Mouse (Mus musculus) midbrain, postnatal 0 days (tissue): ENCODE data around the gene Naalad2. TPM values are rescaled to one million over a fixed set of nuclear protein-coding genes. Genes with fewer than 3 reads are reported as not detected.
"Not testable (repeated sequence)": the region's sequence is repeated elsewhere in the genome, so short reads cannot be mapped to it uniquely, and the experiment has no call there.

Source experiments
- ATAC-seq: fragments of 200-750 bp; cut with Nextera tagmentation; 2 replicates; pipeline ENCODE4 v1.8.0; 2017; ENCODE audit warnings: moderate number of reproducible peaks, mild to moderate bottlenecking, moderate TSS enrichment, moderate library complexity; ENCODE audit not compliant: low FRiP score
- DNase-seq: peaks from one replicate; pipeline ENCODE4 v3.0.0-alpha.2; 2015; ENCODE audit warnings: low spot score
- H3K27ac ChIP-seq: fragments of 300-500 bp; sonication (generic); 2 replicates; pipeline ENCODE4 v1.5.1; 2014; ENCODE audit warnings: low read depth, mild to moderate bottlenecking, low read length, mixed read lengths
- H3K27me3 ChIP-seq: fragments of 300-500 bp; sonication (generic); 2 replicates; pipeline ENCODE4 v1.6.1; 2014; ENCODE audit warnings: low read length, control low read depth, mixed read lengths; ENCODE audit not compliant: insufficient read depth
- H3K36me3 ChIP-seq: fragments of 300-500 bp; sonication (generic); 2 replicates; pipeline ENCODE4 v1.6.1; 2014; ENCODE audit warnings: low read length, control low read depth, mixed read lengths; ENCODE audit not compliant: insufficient read depth
- H3K4me1 ChIP-seq: fragments of 300-500 bp; sonication (generic); 2 replicates; pipeline ENCODE4 v1.6.1; 2014; ENCODE audit warnings: mild to moderate bottlenecking, control low read depth, antibody characterized with exemption, low read length, mixed read lengths; ENCODE audit not compliant: insufficient read depth
- H3K4me2 ChIP-seq: fragments of 300-500 bp; sonication (generic); 2 replicates; pipeline ENCODE4 v1.6.1; 2014; ENCODE audit warnings: low read depth, mild to moderate bottlenecking, low read length, mixed read lengths; ENCODE audit not compliant: poor library complexity, severe bottlenecking
- H3K4me3 ChIP-seq: fragments of 300-500 bp; sonication (generic); 2 replicates; pipeline ENCODE4 v1.5.1; 2014; ENCODE audit warnings: low read depth, mild to moderate bottlenecking, low read length, moderate library complexity
- H3K9ac ChIP-seq: fragments of 300-500 bp; sonication (generic); replicated peaks from 2 replicates; pipeline ENCODE4 v1.6.1; 2014; ENCODE audit warnings: mild to moderate bottlenecking, low read length, moderate library complexity, mixed read lengths; ENCODE audit not compliant: poor library complexity, severe bottlenecking
- H3K9me3 ChIP-seq: fragments of 300-500 bp; sonication (generic); 2 replicates; pipeline ENCODE4 v1.6.1; 2016; ENCODE audit warnings: low read length, control low read depth
- CTCF ChIP-seq: IDR thresholded peaks from 2 replicates; pipeline ENCODE4 v1.5.1; 2016; ENCODE audit warnings: antibody characterized with exemption, mild to moderate bottlenecking
- WGBS: fragments of 180-500 bp; shearing (Covaris S2); extraction: QIAGEN DNeasy Blood & Tissue Kit; methylation state at CpG from one replicate; pipeline ENCODE4 v1.1.7; 2014; 5-methylcytosine and 5-hydroxymethylcytosine counted together
- polyA plus RNA-seq: library from polyadenylated mRNA; unstranded; fragments of >200 nt; fragmentation: Nextera tagmentation; extraction: Ambion mirVana; gene quantifications from 2 replicates; pipeline ENCODE4 v1.2.1, GENCODE M21; 2015
- total RNA-seq: library from RNA; depleted of rRNA; stranded (reverse); fragments of >200 nt; gene quantifications from 2 replicates; pipeline ENCODE4 v1.2.3, GENCODE M21; 2014; rRNA removed

Gene Naalad2
- total RNA-seq (1.9 and 2.1 TPM in 2 replicates), polyA plus RNA-seq (0.94 and 1.9 TPM in 2 replicates)

GRCm38 (mm10) chr9:18402895-18403294 lies at the start of gene Naalad2:
TSS of gene Naalad2 (minus strand) at chr9:18402995.
- not testable (repeated sequence) for ATAC-seq, H3K4me1 ChIP-seq, H3K9me3 ChIP-seq, H3K4me2 ChIP-seq, H3K27me3 ChIP-seq, H3K9ac ChIP-seq, DNase-seq, H3K4me3 ChIP-seq, H3K27ac ChIP-seq, H3K36me3 ChIP-seq
- WGBS: 82% methylated on average over 2 of the region's 2 CpGs

- no peaks in the 10 kb centered on the region for H3K4me1 ChIP-seq
- peak; percentile 40 for DNase-seq
- ATAC-seq: no peak
- no peak overlapping the region for H3K4me3 ChIP-seq
- H3K4me2 ChIP-seq: no peak overlapping the region
- no peaks in the 10 kb centered on the region for H3K36me3 ChIP-seq
- WGBS: 80% methylated on average over 10 of the region's 10 CpGs
- H3K9me3 ChIP-seq: no peaks in the 10 kb centered on the region
- no peak overlapping the region for H3K9ac ChIP-seq
- H3K27me3 ChIP-seq: no peaks in the 10 kb centered on the region
- no peak for TF ChIP-seq CTCF
- H3K27ac ChIP-seq: no peak overlapping the region
Observed at GRCm38 (mm10) chr9:18431687-18432086, 28.9 kb upstream of the Naalad2 start.

GRCm38 (mm10) chr9:18430354-18430753 lies 27.6 kb upstream of the Naalad2 start, which contains the start of gene Mbd3l2:
TSS of gene Mbd3l2 (plus strand) at chr9:18430654.
- DNase-seq (no peak), ATAC-seq (no peak)
- no peaks in the 10 kb centered on the region for H3K27me3 ChIP-seq
- no peak within 1 kb of the TSS for H3K27ac ChIP-seq
- no peaks in the 10 kb centered on the region for H3K9me3 ChIP-seq
- no peaks in the 10 kb centered on the region for H3K36me3 ChIP-seq
- no peak within 1 kb of the TSS for H3K4me3 ChIP-seq
- no peak within 1 kb of the TSS for H3K9ac ChIP-seq
- H3K4me2 ChIP-seq: no peak within 1 kb of the TSS
- TF ChIP-seq CTCF: no peak
- H3K4me1 ChIP-seq: no peaks in the 10 kb centered on the region

GRCm38 (mm10) chr9:18412371-18412770 lies 9.6 kb upstream of the Naalad2 start:
- 86% methylated on average over 4 of the region's 4 CpGs for WGBS
- not testable (repeated sequence) for H3K9me3 ChIP-seq, H3K4me1 ChIP-seq, DNase-seq, H3K36me3 ChIP-seq, H3K4me3 ChIP-seq, H3K9ac ChIP-seq, ATAC-seq, H3K27me3 ChIP-seq, H3K4me2 ChIP-seq, H3K27ac ChIP-seq

- no peaks in the 10 kb centered on the region for H3K4me1 ChIP-seq
- no peak within 1 kb of the TSS for H3K4me2 ChIP-seq
- H3K4me3 ChIP-seq: no peak within 1 kb of the TSS
- no peak within 1 kb of the TSS for H3K27ac ChIP-seq
- H3K9me3 ChIP-seq: no peaks in the 10 kb centered on the region
- H3K9ac ChIP-seq: no peak within 1 kb of the TSS
- H3K27me3 ChIP-seq: no peaks in the 10 kb centered on the region
- no peak for TF ChIP-seq CTCF
- ATAC-seq (no peak), DNase-seq (no peak)
- H3K36me3 ChIP-seq: no peaks in the 10 kb centered on the region
- 77% methylated on average over 1 of the region's 1 CpGs for WGBS
Observed at GRCm38 (mm10) chr9:18404118-18404517, 1.3 kb upstream of the Naalad2 start, which contains the start of gene Ubtfl1. TSS of gene Ubtfl1 (plus strand) at chr9:18404418.

- Histone ChIP-seq H3K4me1 (no peaks in the 10 kb centered on the region), H3K4me2 (no peak overlapping the region), H3K27ac (no peak overlapping the region), H3K9me3 (no peaks in the 10 kb centered on the region), H3K27me3 (no peaks in the 10 kb centered on the region), H3K36me3 (no peaks in the 10 kb centered on the region), H3K4me3 (no peak overlapping the region), H3K9ac (no peak overlapping the region)
- DNase-seq: no peak
- 69% methylated on average over 1 of the region's 1 CpGs for WGBS
- TF ChIP-seq CTCF: no peak
- no peak for ATAC-seq
Observed at GRCm38 (mm10) chr9:18399629-18400028, 3.2 kb downstream of the Naalad2 start.
